Mouse (Mus musculus): Measurements from ENCODE around the gene Trim37. TPM values are rescaled to one million over a fixed set of nuclear protein-coding genes. Genes with fewer than 3 reads are reported as not detected.
A peak's percentile ranks its signal among the peaks of the same experiment; 100 is the strongest.
"Not testable (repeated sequence)": the region's sequence is repeated elsewhere in the genome, so short reads cannot be mapped to it uniquely, and the experiment has no call there.

The Trim37 gene
- polyA plus RNA-seq, 1 experiment from 2014 or later: 29.3 TPM

DNA sequence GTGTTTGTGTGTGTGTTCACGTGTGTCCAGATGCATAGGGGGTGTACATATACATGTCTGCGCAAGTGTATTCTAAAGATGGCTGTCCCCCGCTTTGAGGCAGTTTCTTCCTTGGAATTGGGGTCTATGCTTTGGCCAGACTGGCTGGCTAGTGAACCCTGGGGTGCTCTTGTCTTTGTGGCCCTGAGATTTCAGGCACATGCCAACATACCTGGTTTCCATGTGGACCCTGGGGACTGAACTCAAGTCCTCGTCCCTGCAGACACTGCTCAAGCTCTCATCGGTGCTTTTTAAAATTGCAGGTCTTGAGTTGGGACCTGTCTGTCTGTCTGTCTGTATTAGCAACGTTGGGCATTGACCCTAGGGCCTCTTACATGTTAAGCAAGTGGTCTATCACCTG lies 126.4 kb downstream of the Trim37 start:
- H3K9me3 ChIP-seq: no peaks in the 10 kb centered on the region
- H3K27ac ChIP-seq: no peak overlapping the region
- no peaks in the 10 kb centered on the region for H3K4me1 ChIP-seq
- no peak for ATAC-seq (ENCODE audit: insufficient read depth, low FRiP score, low read depth)
- H3K4me2 ChIP-seq: no peak overlapping the region
- H3K4me3 ChIP-seq (replicated peaks): no peak overlapping the region
- H3K36me3 ChIP-seq: no peaks in the 10 kb centered on the region
- H3K9ac ChIP-seq: no peak overlapping the region
- WGBS: 84% methylated on average over 6 of the region's 6 CpGs
- H3K27me3 ChIP-seq (replicated peaks): no peaks in the 10 kb centered on the region

DNA sequence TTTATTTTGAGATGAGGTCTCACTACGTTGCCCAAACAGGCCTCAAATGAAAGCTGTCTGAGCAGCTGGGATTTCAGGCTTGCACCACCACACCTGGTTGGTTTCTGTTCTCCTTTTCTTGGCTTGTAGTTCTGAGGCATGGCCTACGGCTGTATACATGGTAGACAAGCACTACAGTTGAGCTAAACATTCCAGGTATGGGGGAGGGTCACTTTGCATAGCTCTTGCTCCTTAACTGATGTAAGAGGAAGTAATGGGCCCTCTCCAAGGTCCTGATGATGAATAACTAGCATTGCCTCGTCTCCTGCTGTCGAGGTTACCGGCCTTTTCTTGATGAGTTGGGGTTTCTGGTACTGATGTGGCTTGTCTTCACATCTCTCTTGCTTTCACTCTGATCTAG lies 127.3 kb downstream of the Trim37 start:
- H3K27me3 ChIP-seq (replicated peaks): no peaks in the 10 kb centered on the region
- H3K9ac ChIP-seq: no peak overlapping the region
- WGBS: 49% methylated on average over 5 of the region's 5 CpGs
- no peak overlapping the region for H3K27ac ChIP-seq
- no peak overlapping the region for H3K4me3 ChIP-seq (replicated peaks)
- no peaks in the 10 kb centered on the region for H3K9me3 ChIP-seq
- H3K4me2 ChIP-seq: no peak overlapping the region
- H3K4me1 ChIP-seq: no peaks in the 10 kb centered on the region
- H3K36me3 ChIP-seq: no peaks in the 10 kb centered on the region
- ATAC-seq (ENCODE audit: insufficient read depth, low FRiP score, low read depth): no peak

DNA sequence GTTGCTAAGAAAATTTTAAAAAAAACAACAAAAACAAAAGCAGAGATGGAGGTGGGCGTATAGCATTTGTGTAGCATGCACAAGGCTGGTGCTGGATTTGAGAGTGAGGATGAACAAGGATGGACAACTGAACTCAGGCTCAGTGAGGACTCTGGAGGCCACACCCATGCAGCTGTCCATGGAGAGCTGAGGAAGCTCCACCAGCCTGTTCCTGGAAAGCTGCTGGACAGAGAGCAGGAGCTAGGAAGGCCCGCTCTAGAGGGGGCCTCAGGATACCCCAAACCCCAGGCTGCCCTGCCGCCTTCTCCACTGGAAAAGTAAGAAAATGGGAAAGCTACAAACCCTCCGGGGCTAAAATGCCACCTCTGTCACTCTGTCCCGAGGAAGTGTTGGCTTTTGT lies 130.4 kb downstream of the Trim37 start:
- Histone ChIP-seq H3K4me3 (replicated peaks) (no peak overlapping the region), H3K27me3 (replicated peaks) (no peaks in the 10 kb centered on the region), H3K9ac (no peak overlapping the region), H3K36me3 (no peaks in the 10 kb centered on the region), H3K9me3 (no peaks in the 10 kb centered on the region), H3K27ac (no peak overlapping the region), H3K4me1 (no peaks in the 10 kb centered on the region), H3K4me2 (no peak overlapping the region)
- WGBS: 88% methylated on average over 5 of the region's 5 CpGs
- no peak for ATAC-seq (ENCODE audit: insufficient read depth, low FRiP score, low read depth)

DNA sequence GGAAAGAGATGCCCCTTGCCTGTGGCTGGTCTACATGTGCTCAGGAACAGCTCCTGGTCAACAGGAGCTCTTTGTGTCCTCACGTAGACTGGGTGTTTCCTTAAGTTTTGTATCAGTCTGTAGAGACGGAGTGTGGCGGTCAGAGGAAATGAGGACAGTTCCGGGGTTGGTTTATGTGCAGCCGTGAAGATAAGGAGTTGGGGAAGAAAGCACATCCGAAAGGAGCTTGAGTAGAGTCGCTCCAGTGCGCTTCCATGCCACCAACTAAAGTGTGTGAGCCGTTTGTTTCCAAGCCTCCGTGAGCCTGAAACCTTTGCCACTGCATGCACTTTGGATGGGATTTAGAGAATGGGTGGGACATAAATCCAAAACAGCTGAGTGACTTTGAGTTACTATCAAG lies 132.9 kb downstream of the Trim37 start:
- Histone ChIP-seq H3K27me3 (replicated peaks) (no peaks in the 10 kb centered on the region), H3K9ac (no peak overlapping the region), H3K4me1 (no peaks in the 10 kb centered on the region), H3K27ac (no peak overlapping the region), H3K4me3 (replicated peaks) (no peak overlapping the region), H3K4me2 (no peak overlapping the region), H3K36me3 (no peaks in the 10 kb centered on the region), H3K9me3 (no peaks in the 10 kb centered on the region)
- no peak for ATAC-seq (ENCODE audit: insufficient read depth, low FRiP score, low read depth)
- 77% methylated on average over 10 of the region's 10 CpGs for WGBS

DNA sequence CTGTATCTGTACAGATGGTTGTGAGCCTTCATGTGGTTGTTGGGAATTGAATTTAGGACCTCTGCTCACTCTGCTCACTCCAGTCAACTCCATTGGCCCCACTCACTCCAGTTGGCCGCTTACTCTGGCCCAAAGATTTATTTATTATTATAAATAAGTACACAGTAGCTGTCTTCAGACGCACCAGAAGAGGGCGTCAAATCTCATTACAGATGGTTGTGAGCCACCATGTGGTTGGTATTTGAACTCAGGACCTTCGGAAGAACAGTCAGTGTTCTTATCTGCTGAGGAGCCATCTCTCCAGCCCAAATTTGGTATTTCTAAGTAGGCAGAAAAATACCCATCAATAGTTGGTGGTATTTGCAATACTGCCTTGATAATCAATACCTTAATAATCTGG lies 134.8 kb downstream of the Trim37 start:
- not testable (repeated sequence) for H3K9me3 ChIP-seq; H3K4me1 ChIP-seq; H3K27ac ChIP-seq; H3K4me2 ChIP-seq; H3K36me3 ChIP-seq; H3K27me3 ChIP-seq (replicated peaks); H3K9ac ChIP-seq; ATAC-seq (ENCODE audit: insufficient read depth, low FRiP score, low read depth); H3K4me3 ChIP-seq (replicated peaks)
- 71% methylated on average over 4 of the region's 4 CpGs for WGBS

DNA sequence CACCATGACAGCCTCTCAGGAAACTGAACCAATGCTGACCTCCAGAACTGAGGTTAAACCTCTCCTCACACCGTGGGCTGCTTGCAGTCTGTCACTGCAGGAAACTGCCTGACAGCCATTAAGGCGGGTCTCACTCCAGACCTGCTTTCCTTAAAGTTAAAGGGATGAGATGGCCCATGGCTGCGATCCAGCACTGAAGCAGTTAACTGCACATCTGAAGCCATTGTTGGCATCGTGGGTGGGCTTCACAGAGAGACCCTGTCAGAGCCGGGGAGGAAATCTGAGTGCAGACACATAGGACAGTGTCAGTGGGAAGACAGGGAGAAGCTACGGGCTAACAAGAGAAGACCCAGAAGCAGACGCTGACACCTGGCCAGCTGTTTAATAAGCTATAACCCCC lies 137.1 kb downstream of the Trim37 start:
- Histone ChIP-seq H3K9ac (no peak overlapping the region), H3K27ac (no peak overlapping the region), H3K4me2 (no peak overlapping the region), H3K27me3 (replicated peaks) (no peaks in the 10 kb centered on the region), H3K4me1 (no peaks in the 10 kb centered on the region), H3K9me3 (no peaks in the 10 kb centered on the region), H3K36me3 (no peaks in the 10 kb centered on the region), H3K4me3 (replicated peaks) (no peak overlapping the region)
- no peak for ATAC-seq (ENCODE audit: insufficient read depth, low FRiP score, low read depth)
- WGBS: 27% methylated on average over 7 of the region's 7 CpGs

DNA sequence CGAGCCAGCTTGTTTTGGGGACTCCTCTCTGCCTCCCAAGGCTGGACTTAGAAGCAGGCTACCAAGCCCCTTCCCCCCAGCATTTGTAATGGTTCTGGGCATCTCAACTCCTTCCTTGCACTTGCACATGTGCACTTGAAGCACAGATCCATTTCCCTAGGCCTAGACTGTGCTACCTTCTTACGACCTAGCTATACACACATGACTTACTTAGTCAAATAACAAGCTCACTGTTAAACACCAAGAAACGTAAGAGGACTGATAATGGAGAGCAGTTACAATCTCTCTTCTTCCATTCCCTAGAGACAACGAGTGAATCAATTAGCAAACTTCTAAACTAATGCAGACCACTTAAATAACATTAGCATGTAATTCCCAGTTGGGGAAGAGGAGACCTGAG lies 139.4 kb downstream of the Trim37 start:
- H3K4me3 ChIP-seq (replicated peaks): no peak overlapping the region
- no peaks in the 10 kb centered on the region for H3K36me3 ChIP-seq
- no peak for ATAC-seq (ENCODE audit: insufficient read depth, low FRiP score, low read depth)
- no peaks in the 10 kb centered on the region for H3K27me3 ChIP-seq (replicated peaks)
- H3K27ac ChIP-seq: no peak overlapping the region
- H3K9ac ChIP-seq: no peak overlapping the region
- 57% methylated on average over 4 of the region's 4 CpGs for WGBS
- no peaks in the 10 kb centered on the region for H3K9me3 ChIP-seq
- H3K4me2 ChIP-seq: no peak overlapping the region
- H3K4me1 ChIP-seq: no peaks in the 10 kb centered on the region

DNA sequence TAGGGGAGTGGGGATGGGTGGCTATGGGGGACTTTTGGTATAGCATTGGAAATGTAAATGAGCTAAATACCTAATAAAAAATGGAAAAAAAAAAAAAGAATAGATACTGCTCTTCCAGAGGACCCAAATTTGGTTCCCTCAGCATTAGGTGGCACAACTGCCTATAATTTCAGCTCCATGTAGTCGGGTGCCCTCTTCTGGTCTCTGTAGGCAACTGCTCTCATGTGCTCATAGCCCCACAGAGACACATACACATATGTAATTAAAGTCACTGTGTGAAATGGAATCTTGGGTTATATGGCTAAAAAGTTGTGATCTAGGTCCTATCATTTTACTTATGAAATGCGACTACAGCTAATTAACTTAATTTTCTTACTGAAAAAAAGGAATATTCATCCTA lies 141.9 kb downstream of the Trim37 start:
- no peak overlapping the region for H3K27ac ChIP-seq
- ATAC-seq (ENCODE audit: insufficient read depth, low FRiP score, low read depth): no peak
- H3K9me3 ChIP-seq: no peaks in the 10 kb centered on the region
- H3K36me3 ChIP-seq: no peaks in the 10 kb centered on the region
- 83% methylated on average over 2 of the region's 2 CpGs for WGBS
- no peak overlapping the region for H3K9ac ChIP-seq
- H3K4me2 ChIP-seq: no peak overlapping the region
- no peaks in the 10 kb centered on the region for H3K27me3 ChIP-seq (replicated peaks)
- no peaks in the 10 kb centered on the region for H3K4me1 ChIP-seq
- H3K4me3 ChIP-seq (replicated peaks): no peak overlapping the region

MicroRNAs encoded within 50 kb of the gene (microRNA counts, 519-probe panel; counts per million panel counts)
- 3,612 counts per million, percentile 91 among the panel's probes with 10 or more counts for microRNA mmu-miR-301a

Small RNA genes within 50 kb of the gene (microRNA-seq; reads per million reads assigned to microRNA genes)
- gene Mir301: 1,202 reads per million, percentile 76 among the genes with 10 or more reads in this experiment

Other genes starting within 250 kb of the Trim37 start
- 7.7 and 10.0 TPM in 2 replicates for gene Ypel2, start 133.4 kb upstream of the Trim37 start, polyA plus RNA-seq (2015; fragmentation: Nextera tagmentation; extraction: Ambion mirVana)
- gene Gdpd1, start 53.0 kb upstream of the Trim37 start, polyA plus RNA-seq (2015; fragmentation: Nextera tagmentation; extraction: Ambion mirVana): 24.5 and 26.7 TPM in 2 replicates
- gene Smg8, start 40.3 kb upstream of the Trim37 start, polyA plus RNA-seq (2015; fragmentation: Nextera tagmentation; extraction: Ambion mirVana): 17.2 TPM in 2 replicates
- gene Prr11, start 18.4 kb upstream of the Trim37 start, polyA plus RNA-seq (2015; fragmentation: Nextera tagmentation; extraction: Ambion mirVana): 6.6 and 8.1 TPM in 2 replicates
- gene Ska2, start 17.8 kb upstream of the Trim37 start, polyA plus RNA-seq (2015; fragmentation: Nextera tagmentation; extraction: Ambion mirVana): 47.7 and 49.4 TPM in 2 replicates
- gene Ppm1e, start 231.9 kb downstream of the Trim37 start, polyA plus RNA-seq (2015; fragmentation: Nextera tagmentation; extraction: Ambion mirVana): 1.9 and 2.4 TPM in 2 replicates